Mouse (Mus musculus): ENCODE measurements around the gene Gm21117.
"Not testable (repeated sequence)": the region's sequence is repeated elsewhere in the genome, so short reads cannot be mapped to it uniquely, and the experiment has no call there.

Gene Gm21117

DNA sequence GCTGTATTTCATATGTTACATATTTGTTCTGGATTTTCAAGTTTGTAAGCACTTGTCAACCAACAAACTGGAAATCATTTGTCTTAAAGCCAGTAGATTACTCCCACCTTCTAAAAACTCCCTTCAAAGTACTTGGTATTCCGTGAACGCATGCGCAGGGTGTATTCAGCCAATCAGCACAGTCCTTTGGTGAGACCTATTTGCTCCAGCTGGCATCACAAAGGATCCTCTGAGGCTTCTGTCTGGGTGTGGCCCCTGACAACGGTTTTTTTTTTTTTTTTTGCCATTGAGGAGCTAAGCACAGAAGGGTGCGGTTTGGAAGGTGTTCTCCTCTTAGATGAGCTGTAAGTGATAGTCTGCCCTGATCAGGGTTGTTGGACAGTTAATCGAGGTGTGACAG lies at the start of gene Gm21117:
TSS of gene Gm21117 (plus strand) at position 301 of the 400 bp plus-strand sequence.
- DNase-seq (ENCODE audit: low spot score): not testable (repeated sequence)

Data from retina, embryonic 14.5 days (tissue).